Mouse (Mus musculus): ENCODE results near the gene Pdia4. TPM values are rescaled to one million over a fixed set of nuclear protein-coding genes. Genes with fewer than 3 reads are reported as not detected.
"Not testable (repeated sequence)": the region's sequence is repeated elsewhere in the genome, so short reads cannot be mapped to it uniquely, and the experiment has no call there.

The Pdia4 gene
- polyA plus RNA-seq, 1 experiment from 2014 or later, result 115 TPM

DNA sequence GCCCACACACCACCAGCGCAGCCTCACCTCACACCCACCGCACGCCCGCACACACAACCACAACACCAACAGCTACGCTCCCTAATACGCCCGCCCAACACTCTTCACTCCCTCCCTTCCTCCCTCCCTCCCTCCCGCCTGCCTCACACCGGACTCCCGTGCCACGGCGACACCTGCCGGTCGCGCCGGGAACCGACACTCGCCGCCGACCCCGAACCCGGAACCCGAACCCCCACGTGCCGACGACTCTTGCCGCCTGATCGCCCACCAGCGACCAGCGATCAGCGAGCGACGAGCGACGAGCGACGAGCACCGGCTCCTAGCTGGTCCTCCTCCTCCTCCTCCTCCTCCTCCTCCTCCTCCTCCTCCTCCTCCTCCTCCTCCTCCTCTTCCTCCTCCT is 55.4 kb downstream of the Pdia4 start:
- not testable (repeated sequence) for H3K27me3 ChIP-seq; H3K9me3 ChIP-seq (replicated peaks); H3K36me3 ChIP-seq (replicated peaks); H3K27ac ChIP-seq (replicated peaks); ATAC-seq (ENCODE audit: insufficient read depth); H3K4me1 ChIP-seq (replicated peaks); H3K9ac ChIP-seq
- WGBS (ENCODE audit: insufficient replicate concordance), result under 1% methylated on average over 26 of the region's 38 CpGs
- Histone ChIP-seq H3K4me3 (replicated peaks) (peak overlapping the region; percentile 32; the same call in 1 of the 2 replicates), H3K4me2 (peak overlapping the region; percentile 50)

DNA sequence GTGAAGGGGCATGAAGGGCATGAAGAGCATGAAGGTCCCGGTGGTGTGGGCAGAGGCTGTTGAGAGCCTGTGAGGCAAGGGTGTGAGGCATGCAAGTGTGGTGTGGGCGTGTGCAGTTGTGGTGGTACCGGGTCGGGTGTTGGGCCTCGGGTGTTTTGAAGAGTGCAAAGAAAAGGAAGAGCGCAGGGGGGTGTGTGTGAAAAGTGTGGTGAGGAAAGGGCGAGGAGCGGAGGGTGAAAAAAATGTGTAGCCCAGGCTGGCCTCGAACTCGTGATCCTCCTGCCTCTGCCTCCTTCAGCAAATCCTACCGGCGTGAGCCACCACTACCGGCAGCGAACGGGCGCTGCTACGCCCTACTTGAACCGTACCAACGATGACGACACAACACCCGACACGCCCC is 55.8 kb downstream of the Pdia4 start:
- WGBS (ENCODE audit: insufficient replicate concordance), result 2% methylated on average over 11 of the region's 22 CpGs
- not testable (repeated sequence) for H3K9me3 ChIP-seq (replicated peaks); H3K36me3 ChIP-seq (replicated peaks); H3K27me3 ChIP-seq; H3K4me2 ChIP-seq; H3K4me1 ChIP-seq (replicated peaks); H3K27ac ChIP-seq (replicated peaks); ATAC-seq (ENCODE audit: insufficient read depth); H3K4me3 ChIP-seq (replicated peaks); H3K9ac ChIP-seq

DNA sequence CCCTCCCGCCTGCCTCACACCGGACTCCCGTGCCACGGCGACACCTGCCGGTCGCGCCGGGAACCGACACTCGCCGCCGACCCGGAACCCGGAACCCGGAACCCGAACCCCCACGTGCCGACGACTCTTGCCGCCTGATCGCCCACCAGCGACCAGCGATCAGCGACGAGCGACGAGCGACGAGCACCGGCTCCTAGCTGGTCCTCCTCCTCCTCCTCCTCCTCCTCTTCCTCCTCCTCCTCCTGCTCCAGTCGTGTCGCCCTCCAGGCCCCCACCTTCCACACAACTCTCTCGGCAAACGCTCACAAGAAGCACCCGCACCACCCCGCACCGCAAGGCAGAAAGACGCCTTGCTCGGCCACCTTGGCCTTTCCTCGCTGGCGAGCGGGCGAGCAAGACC is 60.1 kb downstream of the Pdia4 start:
- not testable (repeated sequence) for ATAC-seq (ENCODE audit: insufficient read depth); H3K27ac ChIP-seq (replicated peaks); H3K4me1 ChIP-seq (replicated peaks); H3K36me3 ChIP-seq (replicated peaks); H3K9me3 ChIP-seq (replicated peaks); H3K4me2 ChIP-seq; H3K4me3 ChIP-seq (replicated peaks); H3K9ac ChIP-seq; H3K27me3 ChIP-seq
- 1% methylated on average over 15 of the region's 44 CpGs for WGBS (ENCODE audit: insufficient replicate concordance)

DNA sequence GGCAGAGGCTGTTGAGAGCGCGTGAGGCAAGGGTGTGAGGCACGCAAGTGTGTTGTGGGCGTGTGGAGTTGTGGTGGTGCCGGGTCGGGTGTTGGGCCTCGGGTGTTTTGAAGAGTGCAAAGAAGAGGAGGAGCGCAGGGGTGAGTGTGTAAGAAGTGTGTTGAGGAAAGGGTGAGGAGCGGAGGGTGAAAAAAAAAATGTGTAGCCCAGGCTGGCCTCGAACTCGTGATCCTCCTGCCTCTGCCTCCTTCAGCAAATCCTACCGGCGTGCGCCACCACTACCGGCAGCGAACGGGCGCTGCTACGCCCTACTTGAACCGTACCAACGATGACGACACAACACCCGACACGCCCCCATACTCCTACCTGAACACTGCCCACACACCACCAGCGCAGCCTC is 64.9 kb downstream of the Pdia4 start:
- not testable (repeated sequence) for ATAC-seq (ENCODE audit: insufficient read depth); H3K27ac ChIP-seq (replicated peaks); H3K9me3 ChIP-seq (replicated peaks); H3K36me3 ChIP-seq (replicated peaks); H3K27me3 ChIP-seq; H3K4me1 ChIP-seq (replicated peaks); H3K9ac ChIP-seq
- WGBS (ENCODE audit: insufficient replicate concordance), result 3% methylated on average over 15 of the region's 25 CpGs
- peak overlapping the region; percentile 39 for H3K4me3 ChIP-seq (replicated peaks)
- peak overlapping the region; percentile 56 for H3K4me2 ChIP-seq

DNA sequence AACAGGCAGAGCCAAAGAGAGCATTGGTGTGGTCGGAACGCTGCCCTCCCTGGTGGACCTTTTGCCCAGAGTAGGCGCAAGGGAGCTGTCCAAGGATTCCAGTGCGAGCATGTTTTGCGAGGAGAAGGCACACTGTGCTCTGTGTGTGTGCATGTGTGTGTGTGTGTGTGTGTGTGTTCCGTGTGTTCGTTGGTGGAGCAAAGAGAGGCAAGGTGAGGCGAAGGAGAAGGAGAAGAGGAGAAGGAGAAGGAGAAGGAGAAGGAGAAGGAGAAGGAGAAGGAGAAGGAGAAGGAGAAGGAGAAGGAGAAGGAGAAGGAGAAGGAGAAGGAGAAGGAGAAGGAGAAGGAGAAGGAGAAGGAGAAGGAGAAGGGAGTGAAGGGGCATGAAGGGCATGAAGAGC is 65.3 kb downstream of the Pdia4 start:
- H3K27me3 ChIP-seq; ATAC-seq (ENCODE audit: insufficient read depth); H3K9me3 ChIP-seq (replicated peaks); H3K36me3 ChIP-seq (replicated peaks); H3K4me1 ChIP-seq (replicated peaks); H3K4me2 ChIP-seq; H3K4me3 ChIP-seq (replicated peaks); H3K27ac ChIP-seq (replicated peaks); H3K9ac ChIP-seq: not testable (repeated sequence)
- 65% methylated on average over 6 of the region's 8 CpGs for WGBS (ENCODE audit: insufficient replicate concordance)

MicroRNAs within 50 kb of the gene (microRNA counts, 519-probe panel; counts per million panel counts)
- microRNA mmu-miR-704, result not detected

Small RNAs within 50 kb of the gene (microRNA-seq; reads per million reads assigned to microRNA genes)
- 1.3 reads per million for gene Mir704

Other genes with a start within 250 kb of the Pdia4 start
- gene Ezh2, start 218.1 kb downstream of the Pdia4 start, polyA plus RNA-seq (2015; fragmentation: Nextera tagmentation; extraction: Ambion mirVana), result 43.3 and 48.9 TPM in 2 replicates
- gene Zfp786, start 17.4 kb upstream of the Pdia4 start, polyA plus RNA-seq (2015; fragmentation: Nextera tagmentation; extraction: Ambion mirVana), result 0.39 and 0.41 TPM in 2 replicates
- 1.6 and 2.5 TPM in 2 replicates for gene Zfp398, start 22.2 kb upstream of the Pdia4 start, polyA plus RNA-seq (2015; fragmentation: Nextera tagmentation; extraction: Ambion mirVana)
- gene Zfp282, start 63.8 kb upstream of the Pdia4 start, polyA plus RNA-seq (2015; fragmentation: Nextera tagmentation; extraction: Ambion mirVana), result 2.6 and 3.1 TPM in 2 replicates
- 5.3 and 6.0 TPM in 2 replicates for gene Zfp212, start 107.0 kb upstream of the Pdia4 start, polyA plus RNA-seq (2015; fragmentation: Nextera tagmentation; extraction: Ambion mirVana)
- 2.2 and 3.5 TPM in 2 replicates for gene Zfp956, start 140.0 kb upstream of the Pdia4 start, polyA plus RNA-seq (2015; fragmentation: Nextera tagmentation; extraction: Ambion mirVana)
- gene Zfp777, start 235.5 kb upstream of the Pdia4 start, polyA plus RNA-seq (2015; fragmentation: Nextera tagmentation; extraction: Ambion mirVana), result 2.3 and 2.4 TPM in 2 replicates

All from liver, embryonic 15.5 days (tissue).